Mouse (Mus musculus) MEL (cell line): ENCODE measurements around the gene 4930404H24Rik. TPM values are rescaled to one million over a fixed set of nuclear protein-coding genes. Genes with fewer than 3 reads are reported as not detected.

Source experiments
- DNase-seq: peaks from one replicate; pipeline ENCODE4 v3.0.0; 2011; ENCODE audit warnings: low read depth, low spot score
- H3K27ac ChIP-seq: 2 replicates; pipeline ENCODE4 v1.5.1; 2012; ENCODE audit warnings: low read depth, mild to moderate bottlenecking, control low read depth, low read length, moderate library complexity; ENCODE audit not compliant: control insufficient read depth
- H3K27me3 ChIP-seq, 2 experiments: fragments of 150-350 bp in 1 of 2; sonication (generic) in 1 of 2; 2 replicates each; pipeline ENCODE4 v1.6.1; 2012; ENCODE audit warnings: low read length in 2 of 2, mild to moderate bottlenecking in 2 of 2, improper control_type of control experiment in 1 of 2, moderate library complexity in 1 of 2; ENCODE audit not compliant: insufficient read depth in 2 of 2, control insufficient read depth in 1 of 2
- H3K36me3 ChIP-seq, 2 experiments: 2 replicates each; pipeline ENCODE4 v1.6.1; 2012 to 2014; ENCODE audit warnings: low read length in 2 of 2, improper control_type of control experiment in 1 of 2, inconsistent platforms in 1 of 2, mild to moderate bottlenecking in 1 of 2; ENCODE audit not compliant: insufficient read depth in 2 of 2, control insufficient read depth in 1 of 2
- H3K4me1 ChIP-seq, 2 experiments: fragments of 150-350 bp in 1 of 2; sonication (generic) in 1 of 2; 2 replicates each; pipeline ENCODE4 v1.6.1; 2012; ENCODE audit warnings: low read length in 2 of 2, improper control_type of control experiment in 1 of 2, mild to moderate bottlenecking in 1 of 2; ENCODE audit not compliant: insufficient read depth in 2 of 2, control insufficient read depth in 1 of 2
- H3K4me3 ChIP-seq, 2 experiments: fragments of 150-350 bp in 1 of 2; sonication (generic) in 1 of 2; 2 replicates each; pipeline ENCODE4 v1.5.1; 2012; ENCODE audit warnings: low read depth in 2 of 2, low read length in 2 of 2, mild to moderate bottlenecking in 2 of 2, moderate library complexity in 2 of 2, control low read depth in 1 of 2, improper control_type of control experiment in 1 of 2; ENCODE audit not compliant: control insufficient read depth in 1 of 2, insufficient read depth in 1 of 2
- H3K79me2 ChIP-seq: 2 replicates; pipeline ENCODE4 v1.6.1; 2012; ENCODE audit warnings: mild to moderate bottlenecking, low read length, moderate library complexity; ENCODE audit not compliant: control insufficient read depth, poor library complexity, insufficient read depth
- H3K9ac ChIP-seq: 2 replicates; pipeline ENCODE4 v1.6.1; 2012; ENCODE audit warnings: low read depth, mild to moderate bottlenecking, control low read depth, low read length, moderate library complexity; ENCODE audit not compliant: control insufficient read depth, poor library complexity, severe bottlenecking
- H3K9me3 ChIP-seq: fragments of 150-350 bp; sonication (generic); replicated peaks from 2 replicates; pipeline ENCODE4 v1.6.1; 2012; ENCODE audit warnings: mild to moderate bottlenecking, low read length, improper control_type of control experiment, moderate library complexity; ENCODE audit not compliant: insufficient read depth
- CTCF ChIP-seq, 3 experiments: IDR thresholded peaks in 2 of 3; conservative IDR thresholded peaks in 1 of 3; 2 replicates each; pipeline ENCODE4 v1.5.1; 2011 to 2012; ENCODE audit warnings: low read length in 3 of 3, low read depth in 2 of 3, mild to moderate bottlenecking in 2 of 3, improper control_type of control experiment in 1 of 3, inconsistent platforms in 1 of 3, mixed read lengths in 1 of 3, moderate library complexity in 1 of 3; ENCODE audit not compliant: control insufficient read depth in 1 of 3, insufficient read depth in 1 of 3, poor library complexity in 1 of 3, severe bottlenecking in 1 of 3
- MAFK ChIP-seq: IDR thresholded peaks from 2 replicates; pipeline ENCODE4 v1.6.1; 2011; ENCODE audit warnings: low read depth, mild to moderate bottlenecking, low read length, improper control_type of control experiment, borderline replicate concordance
- MAZ ChIP-seq: IDR thresholded peaks from 2 replicates; pipeline ENCODE4 v1.6.1; 2012; ENCODE audit warnings: low read depth, mild to moderate bottlenecking, inconsistent platforms, low read length, improper control_type of control experiment
- NELFE ChIP-seq: IDR thresholded peaks from 2 replicates; pipeline ENCODE4 v1.6.1; 2011; ENCODE audit warnings: low read depth, low read length, improper control_type of control experiment
- NRF1 ChIP-seq: IDR thresholded peaks from 2 replicates; pipeline ENCODE4 v1.6.1; 2014; ENCODE audit warnings: low read depth, mild to moderate bottlenecking, inconsistent platforms, low read length, improper control_type of control experiment, moderate library complexity; ENCODE audit not compliant: poor library complexity, insufficient read depth, severe bottlenecking
- SIN3A ChIP-seq: IDR thresholded peaks from 2 replicates; pipeline ENCODE4 v1.6.1; 2012; ENCODE audit warnings: low read length, improper control_type of control experiment, inconsistent platforms
- UBTF ChIP-seq: IDR thresholded peaks from 2 replicates; pipeline ENCODE4 v1.6.1; 2012; ENCODE audit warnings: low read depth, mild to moderate bottlenecking, inconsistent platforms, low read length, improper control_type of control experiment, moderate library complexity, borderline replicate concordance; ENCODE audit not compliant: insufficient read depth
- ZNF384 ChIP-seq: IDR thresholded peaks from 2 replicates; pipeline ENCODE4 v1.6.1; 2012; ENCODE audit warnings: low read depth, mild to moderate bottlenecking, inconsistent platforms, low read length, improper control_type of control experiment
- polyA plus RNA-seq, 2 experiments: library from polyadenylated mRNA; stranded (reverse) in 1 of 2; unstranded in 1 of 2; fragments of >175 nt in 1 of 2; fragments of >200 nt in 1 of 2; gene quantifications; 2 replicates each; pipeline versions ENCODE4 v1.2.1 to v1.2.4; 2012; ENCODE audit warnings: low replicate concordance in 2 of 2, low read depth in 1 of 2; ENCODE audit not compliant: insufficient read length in 2 of 2, insufficient read depth in 1 of 2, missing spikeins in 1 of 2
- total RNA-seq: library from RNA; depleted of rRNA; stranded (reverse); fragments of 300-350 nt; gene quantifications from 2 replicates; pipeline ENCODE4 v1.2.3, GENCODE M21; 2012

Gene 4930404H24Rik
- total and polyA plus RNA-seq, 3 experiments: 0.24 TPM; not detected in 2

- H3K27me3 ChIP-seq: no peaks in the 10 kb centered on the region
- 0 out of 2 replicates have a peak, but pooled peaks have one; percentile 23 for TF ChIP-seq NRF1
- peak; percentile 11 for TF ChIP-seq MAZ
- no peak for TF ChIP-seq SIN3A
- 0 out of 6 replicates have a peak, but pooled peaks of 1 of the 3 experiments have one; percentile 4 for TF ChIP-seq CTCF (IDR thresholded peaks at IDR 0.05 in 2 of 3, conservative IDR thresholded peaks at IDR 0.05 in 1 of 3; ENCODE audit: control insufficient read depth in 1 of 3, insufficient read depth in 1 of 3, low read depth in 2 of 3, low read length in 3 of 3, poor library complexity in 1 of 3, severe bottlenecking in 1 of 3)
- H3K36me3 ChIP-seq: peaks cover 0 to 21% of the 10 kb centered on the region in 2 experiments; a peak in 2 of 4 replicates
- H3K4me3 ChIP-seq: peak overlapping the region; percentile 87 to 98
- H3K27ac ChIP-seq: no peak overlapping the region
- H3K79me2 ChIP-seq: peaks cover 12% of the 10 kb centered on the region
- H3K9me3 ChIP-seq: no peaks in the 10 kb centered on the region
- peak overlapping the region; percentile 80 for H3K9ac ChIP-seq
- DNase-seq: peak; percentile 58
- H3K4me1 ChIP-seq: peaks cover 18 to 27% of the 10 kb centered on the region in 2 experiments
Observed at GRCm38 (mm10) chr2:153528571-153529364, 36.2 kb downstream of the 4930404H24Rik start.

- peaks cover 12% of the 10 kb centered on the region for H3K79me2 ChIP-seq
- H3K27me3 ChIP-seq: no peaks in the 10 kb centered on the region
- peaks cover 18 to 29% of the 10 kb centered on the region in 2 experiments for H3K4me1 ChIP-seq
- H3K9ac ChIP-seq: peak overlapping the region; percentile 80
- TF ChIP-seq NELFE (0 out of 2 replicates have a peak, but pooled peaks have one; percentile 17), NRF1 (peak; percentile 18; the same call in 1 of the 2 replicates), SIN3A (no peak)
- H3K4me3 ChIP-seq: peak overlapping the region; percentile 87 to 98
- peak overlapping the region; percentile 15; the same call in 1 of the 2 replicates for H3K27ac ChIP-seq
- peak; percentile 61 for DNase-seq
- peaks cover 0 to 21% of the 10 kb centered on the region in 2 experiments; a peak in 2 of 4 replicates for H3K36me3 ChIP-seq
- no peaks in the 10 kb centered on the region for H3K9me3 ChIP-seq
Observed at GRCm38 (mm10) chr2:153529365-153529781, 36.8 kb downstream of the 4930404H24Rik start.

GRCm38 (mm10) chr2:153529931-153530766 lies 37.6 kb downstream of the 4930404H24Rik start, which contains the start of gene Nol4l:
Gene Nol4l, minus strand, starts transcription at chr2:153529971.
- Histone ChIP-seq H3K9ac (peak within 1 kb of the TSS; percentile 80), H3K9me3 (no peaks in the 10 kb centered on the region), H3K36me3 (peaks cover 0 to 25% of the 10 kb centered on the region in 2 experiments; a peak in 2 of 4 replicates), H3K79me2 (peaks cover 12% of the 10 kb centered on the region), H3K4me1 (peaks cover 17 to 32% of the 10 kb centered on the region in 2 experiments), H3K4me3 (peak within 1 kb of the TSS; percentile 87 to 98), H3K27ac (peak within 1 kb of the TSS; percentile 15; the same call in 1 of the 2 replicates), H3K27me3 (no peaks in the 10 kb centered on the region)
- no peak for DNase-seq
- no peak for TF ChIP-seq ZNF384
- TF ChIP-seq CTCF (IDR thresholded peaks at IDR 0.05 in 2 of 3, conservative IDR thresholded peaks at IDR 0.05 in 1 of 3; ENCODE audit: control insufficient read depth in 1 of 3, insufficient read depth in 1 of 3, low read depth in 2 of 3, low read length in 3 of 3, poor library complexity in 1 of 3, severe bottlenecking in 1 of 3): no peak
- TF ChIP-seq MAFK: no peak
- TF ChIP-seq UBTF: 0 out of 2 replicates have a peak, but pooled peaks have one; percentile 17
